9 mouse cellular contexts compared by ENCODE assay signal in genomic region chr5:134341321-134341720, GRCm38 (mm10). TPM values are rescaled to one million over a fixed set of nuclear protein-coding genes. Genes with fewer than 3 reads are reported as not detected.
DNase-seq lines count a peak whose midpoint lies in the region; ATAC-seq and TF ChIP-seq lines count a peak whose summit lies in the region.
"Had no signal": no experiment of that assay in that cellular context is flagged by ENCODE, and none has a peak within 500 bp of the region (broad histone marks: within the 10 kb centered on the region; RNA-seq: fewer than 3 reads in every experiment).

No protein-coding gene starts in this region.

- in situ Hi-C loops in ES-E14 (cut with MboI; ENCODE audit: low sequenced_read_pairs in 2 of 2, unreplicated experiment in 2 of 2): loop anchor here in 1 of 2 experiments (10.0 kb wide), 1 partner anchor 157 kb away; the partner anchor contains the start of gene Gtf2ird2

- 63% methylated on average over 10 of the region's 10 CpGs for WGBS in kidney, embryonic 15.5 days

- no peaks in the 10 kb centered on the region for H3K36me3 ChIP-seq in kidney, embryonic 15.5 days
- H3K36me3 ChIP-seq in ES-E14 (ENCODE audit: control insufficient read depth, insufficient read depth, low read length, poor library complexity, severe bottlenecking): no peaks in the 10 kb centered on the region
- H3K36me3 ChIP-seq: limb, embryonic 13.5 days had no signal

- H3K4me2 ChIP-seq in kidney, embryonic 15.5 days: no peak overlapping the region
- H3K4me2 ChIP-seq: limb, embryonic 13.5 days had no signal

- intact Hi-C loops in gastrocnemius, postnatal 36 days (cut with DNase I): loop anchor here (5.0 kb wide), 2 partner anchors 54 to 114 kb away; partner anchors contain the start of gene Ncf1

- H3K27ac ChIP-seq in kidney, embryonic 15.5 days: no peak overlapping the region
- H3K27ac ChIP-seq in ES-E14 (ENCODE audit: insufficient read depth, low read depth, low read length, poor library complexity, severe bottlenecking): peak overlapping the region; percentile 88
- H3K27ac ChIP-seq: limb, embryonic 13.5 days had no signal

- no peak overlapping the region for H3K4me3 ChIP-seq in kidney, embryonic 15.5 days (replicated peaks)
- peak overlapping the region in 1 of 2 experiments; percentile 59; a peak in 1 of 4 replicates for H3K4me3 ChIP-seq in ES-E14 (ENCODE audit: insufficient read depth in 1 of 2, low read depth in 1 of 2, low read length in 2 of 2, poor library complexity in 1 of 2, severe bottlenecking in 1 of 2)
- H3K4me3 ChIP-seq: limb, embryonic 13.5 days had no signal

- H3K9me3 ChIP-seq in kidney, embryonic 15.5 days (replicated peaks): no peaks in the 10 kb centered on the region
- H3K9me3 ChIP-seq in ES-E14 (ENCODE audit: control insufficient read depth, insufficient read depth, low read depth, low read length): no peaks in the 10 kb centered on the region
- H3K9me3 ChIP-seq: limb, embryonic 13.5 days had no signal

- ATAC-seq in kidney, embryonic 15.5 days (replicated peaks; ENCODE audit: low FRiP score): no peak

- no peaks in the 10 kb centered on the region for H3K27me3 ChIP-seq in kidney, embryonic 15.5 days
- H3K27me3 ChIP-seq: limb, embryonic 13.5 days had no signal

- H3K9ac ChIP-seq in kidney, embryonic 15.5 days: no peak overlapping the region
- peak overlapping the region; percentile 44; the same call in 1 of the 2 replicates for H3K9ac ChIP-seq in ES-E14 (ENCODE audit: insufficient read depth, low read depth, low read length, poor library complexity, severe bottlenecking)
- H3K9ac ChIP-seq: limb, embryonic 13.5 days had no signal

- peaks cover 8% of the 10 kb centered on the region for H3K4me1 ChIP-seq in kidney, embryonic 15.5 days
- H3K4me1 ChIP-seq in ES-E14 (ENCODE audit: control insufficient read depth in 2 of 2, insufficient read depth in 2 of 2, low read length in 2 of 2, poor library complexity in 1 of 2): peaks cover 12 to 14% of the 10 kb centered on the region in 2 experiments
- H3K4me1 ChIP-seq: limb, embryonic 13.5 days had no signal

- peak; percentile 56 for DNase-seq in kidney, postnatal 10 days
- peak; percentile 72 for DNase-seq in CD4-positive, CD25-positive, alpha-beta regulatory T cell, adult 2 months (ENCODE audit: low read depth, low spot score)
- no peak for DNase-seq in ES-E14 (ENCODE audit: low read depth, low spot score)
- peak; percentile 36 to 56 for DNase-seq in kidney, postnatal 4 days
- no peak for DNase-seq in right cerebral cortex, postnatal 10 days (ENCODE audit: low spot score in 2 of 2)
- no peak for DNase-seq in layer of hippocampus, postnatal 36 days
- DNase-seq in gastrocnemius, postnatal 36 days: no peak

TF ChIP-seq in ES-E14, 5 proteins besides CTCF, POLR2A, EP300 and RAD21:
- TF ChIP-seq ZNF384 (IDR thresholded peaks at IDR 0.05; ENCODE audit: low read depth, low read length) (no peak), MAFK (IDR thresholded peaks at IDR 0.05; ENCODE audit: insufficient read depth, low read depth, low read length) (no peak), CHD2 (IDR thresholded peaks at IDR 0.05; ENCODE audit: low read depth, low read length) (no peak), ZC3H11A (IDR thresholded peaks at IDR 0.05; ENCODE audit: borderline replicate concordance, low read depth, low read length) (peak; percentile 30), HCFC1 (IDR thresholded peaks at IDR 0.05; ENCODE audit: borderline replicate concordance, insufficient read depth, low read length) (no peak)

RNA-seq across cellular contexts. Expression of gene Gtf2i, which starts 26.8 kb away (rescaled TPM):
- polyA plus RNA-seq in kidney, embryonic 15.5 days (2015; fragmentation: Nextera tagmentation; extraction: Ambion mirVana): 196 and 197 TPM in 2 replicates
- total RNA-seq in ES-E14 (2012; rRNA removed): 64.3 and 81.0 TPM in 2 replicates
- total RNA-seq in layer of hippocampus, postnatal 36 days (2021): 100 to 1,000 TPM; 215 to 234 TPM
- total RNA-seq in gastrocnemius, postnatal 36 days (2021): 10 to 100 TPM; 95.3 to 98.5 TPM

Comparison
In these comparisons a context has a peak if more than half of its experiments do, and no peak if none do; other contexts are left out.
1. DNase-seq: peak in kidney, postnatal 10 days (single experiment), CD4-positive, CD25-positive, alpha-beta regulatory T cell, adult 2 months (single experiment) and kidney, postnatal 4 days (2 of 2); none in ES-E14 (single experiment), right cerebral cortex, postnatal 10 days (0 of 2), layer of hippocampus, postnatal 36 days (0 of 2) and gastrocnemius, postnatal 36 days (0 of 2).